Mouse (Mus musculus): ENCODE measurements around the gene Ndst4. TPM values are rescaled to one million over a fixed set of nuclear protein-coding genes. Genes with fewer than 3 reads are reported as not detected.

Ndst4 gene
- total RNA-seq, 2 experiments from 2014 or later: not detected

- no peak for ATAC-seq (replicated peaks; ENCODE audit: low FRiP score, poor library complexity, severe bottlenecking)
Observed at GRCm38 (mm10) chr3:125687601-125688000, 283.7 kb downstream of the Ndst4 start.

DNA sequence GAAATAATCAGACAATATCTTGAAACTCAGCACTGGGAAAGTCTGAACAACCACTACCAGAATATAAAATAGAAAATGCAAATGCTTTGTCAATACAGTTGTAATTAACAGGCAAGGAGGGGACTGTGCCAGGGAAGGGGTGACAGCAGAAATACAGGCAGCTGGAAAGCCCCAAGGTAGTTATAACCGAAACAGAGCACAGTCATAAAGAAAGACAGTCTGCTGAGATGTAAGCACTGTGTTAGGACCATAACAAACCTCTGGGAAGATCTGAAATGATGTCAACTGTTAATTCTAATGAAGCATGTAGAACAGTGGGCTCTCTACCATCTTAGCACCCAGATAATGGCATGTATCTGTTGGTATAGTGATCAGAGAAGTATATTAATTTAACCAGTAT is 287.1 kb downstream of the Ndst4 start:
- ATAC-seq (replicated peaks; ENCODE audit: low FRiP score, poor library complexity, severe bottlenecking): no peak

DNA sequence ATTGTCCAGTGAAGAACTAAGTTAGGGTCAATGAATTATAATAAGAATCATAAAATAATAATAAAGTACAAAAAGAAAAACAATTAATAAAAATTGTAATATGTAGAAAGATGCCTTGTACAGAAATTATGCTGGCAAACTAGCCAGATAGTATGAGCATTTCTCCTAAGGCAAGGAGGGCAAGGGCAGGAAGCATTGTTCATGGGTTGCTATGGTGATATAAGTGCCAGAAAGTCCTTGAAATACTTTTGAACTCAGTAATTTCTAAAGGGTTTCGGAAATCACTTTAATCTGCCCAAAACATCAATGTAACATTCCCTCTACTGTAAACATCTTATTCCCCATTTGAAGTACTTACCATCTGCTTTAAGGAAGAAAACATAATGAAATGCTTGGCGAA is 319.1 kb downstream of the Ndst4 start:
- no peak for ATAC-seq (replicated peaks; ENCODE audit: low FRiP score, poor library complexity, severe bottlenecking)

- ATAC-seq (replicated peaks; ENCODE audit: low FRiP score, poor library complexity, severe bottlenecking): no peak
Observed at GRCm38 (mm10) chr3:125734945-125735344, 331.1 kb downstream of the Ndst4 start.

DNA sequence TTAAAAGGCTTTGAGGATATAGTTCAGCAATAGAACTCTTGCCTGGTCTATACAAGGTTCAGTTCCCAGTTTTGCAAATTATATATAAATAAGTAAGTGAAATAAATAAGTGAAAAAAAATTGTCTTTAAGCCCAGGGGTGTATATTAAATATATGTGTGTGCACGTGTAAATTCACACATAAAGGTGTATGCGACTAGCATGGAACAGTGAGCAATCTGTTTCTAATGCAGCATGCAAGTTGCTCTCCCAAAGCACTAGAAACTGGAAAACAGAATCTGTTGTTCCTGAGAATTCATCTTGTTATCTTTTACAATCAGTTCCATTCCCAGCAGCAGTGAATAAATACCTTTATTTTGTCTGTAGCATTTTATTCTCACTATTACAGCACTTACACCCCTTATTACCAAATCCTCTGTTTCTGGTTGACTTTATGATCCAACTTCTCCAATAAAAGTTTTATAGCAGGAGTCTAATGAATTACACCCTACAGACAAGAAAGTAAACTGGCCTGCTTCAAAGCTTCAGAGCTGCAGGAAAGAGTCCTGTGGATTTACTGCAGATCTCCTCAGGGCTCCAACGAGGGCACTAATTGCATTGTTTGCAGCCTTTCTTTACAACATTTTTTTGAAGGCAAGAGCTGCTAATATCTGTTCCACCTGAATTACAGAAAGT is 340.7 kb downstream of the Ndst4 start:
- no peak for ATAC-seq (replicated peaks; ENCODE audit: low FRiP score, poor library complexity, severe bottlenecking)

GRCm38 (mm10) chr3:125745142-125745496 is 341.2 kb downstream of the Ndst4 start:
- ATAC-seq (replicated peaks; ENCODE audit: low FRiP score, poor library complexity, severe bottlenecking): no peak

DNA sequence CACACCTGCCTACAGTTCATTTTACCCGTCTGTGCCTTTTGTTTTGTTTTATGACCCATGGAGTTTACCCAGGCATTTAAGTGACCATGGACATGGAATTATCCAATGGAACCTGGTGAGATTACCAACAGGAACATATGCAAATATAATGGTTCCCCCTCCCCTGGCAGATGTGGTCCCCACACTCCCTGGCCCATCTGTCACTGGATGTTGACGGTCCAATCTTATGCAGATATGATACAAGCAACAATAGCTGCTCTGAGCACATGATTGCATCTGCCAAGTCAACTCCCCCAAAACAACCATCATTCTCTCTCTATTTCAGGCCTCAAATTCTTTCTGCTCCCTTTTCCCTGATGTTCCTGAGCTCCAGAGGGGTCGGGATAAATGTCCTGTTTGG is 342.5 kb downstream of the Ndst4 start:
- no peak for ATAC-seq (replicated peaks; ENCODE audit: low FRiP score, poor library complexity, severe bottlenecking)

GRCm38 (mm10) chr3:125756911-125757310 is 353.0 kb downstream of the Ndst4 start:
- no peak for ATAC-seq (replicated peaks; ENCODE audit: low FRiP score, poor library complexity, severe bottlenecking)

GRCm38 (mm10) chr3:125760711-125761110 is 356.8 kb downstream of the Ndst4 start:
- ATAC-seq (replicated peaks; ENCODE audit: low FRiP score, poor library complexity, severe bottlenecking): no peak
